Mouse (Mus musculus): ENCODE measurements around the gene Irf9. TPM values are rescaled to one million over a fixed set of nuclear protein-coding genes. Genes with fewer than 3 reads are reported as not detected.

Irf9 gene
- polyA plus RNA-seq, 1 experiment from 2014 or later, result 10.8 TPM

GRCm38 (mm10) chr14:55637795-55638194, 34.4 kb downstream of the Irf9 start, which contains the start of gene Gm49378:
Gene Gm49378 (minus strand): TSS chr14:55637895.
- H3K9ac ChIP-seq (ENCODE audit: low read depth, low read length), result no peak within 1 kb of the TSS
- H3K36me3 ChIP-seq (ENCODE audit: control insufficient read depth, insufficient read depth, low read length), result peaks cover 69% of the 10 kb centered on the region
- ATAC-seq (ENCODE audit: low read depth) (no peak), DNase-seq (ENCODE audit: low spot score) (no peak)
- no peak within 1 kb of the TSS for H3K4me3 ChIP-seq (ENCODE audit: low read depth, low read length)
- no peaks in the 10 kb centered on the region for H3K27me3 ChIP-seq (replicated peaks; ENCODE audit: control insufficient read depth, insufficient read depth, low read length)
- no peaks in the 10 kb centered on the region for H3K9me3 ChIP-seq (ENCODE audit: control insufficient read depth, low read length)
- 96% methylated on average over 9 of the region's 9 CpGs for WGBS
- peaks cover 11% of the 10 kb centered on the region for H3K4me1 ChIP-seq (ENCODE audit: control insufficient read depth, insufficient read depth, low read length)
- H3K27ac ChIP-seq (replicated peaks; ENCODE audit: low read depth, low read length), result no peak within 1 kb of the TSS
- no peak within 1 kb of the TSS for H3K4me2 ChIP-seq (ENCODE audit: low read depth, low read length)

- 95% methylated on average over 14 of the region's 14 CpGs for WGBS
- Histone ChIP-seq H3K27ac (replicated peaks; ENCODE audit: low read depth, low read length) (no peak overlapping the region), H3K27me3 (replicated peaks; ENCODE audit: control insufficient read depth, insufficient read depth, low read length) (no peaks in the 10 kb centered on the region), H3K4me1 (ENCODE audit: control insufficient read depth, insufficient read depth, low read length) (peaks cover 19% of the 10 kb centered on the region), H3K4me3 (ENCODE audit: low read depth, low read length) (no peak overlapping the region), H3K36me3 (ENCODE audit: control insufficient read depth, insufficient read depth, low read length) (peaks cover 60% of the 10 kb centered on the region), H3K9ac (ENCODE audit: low read depth, low read length) (no peak overlapping the region), H3K9me3 (ENCODE audit: control insufficient read depth, low read length) (no peaks in the 10 kb centered on the region), H3K4me2 (ENCODE audit: low read depth, low read length) (no peak overlapping the region)
- ATAC-seq (ENCODE audit: low read depth), result no peak
- DNase-seq (ENCODE audit: low spot score), result no peak
Measured at GRCm38 (mm10) chr14:55640816-55641215, 37.4 kb downstream of the Irf9 start.

DNA sequence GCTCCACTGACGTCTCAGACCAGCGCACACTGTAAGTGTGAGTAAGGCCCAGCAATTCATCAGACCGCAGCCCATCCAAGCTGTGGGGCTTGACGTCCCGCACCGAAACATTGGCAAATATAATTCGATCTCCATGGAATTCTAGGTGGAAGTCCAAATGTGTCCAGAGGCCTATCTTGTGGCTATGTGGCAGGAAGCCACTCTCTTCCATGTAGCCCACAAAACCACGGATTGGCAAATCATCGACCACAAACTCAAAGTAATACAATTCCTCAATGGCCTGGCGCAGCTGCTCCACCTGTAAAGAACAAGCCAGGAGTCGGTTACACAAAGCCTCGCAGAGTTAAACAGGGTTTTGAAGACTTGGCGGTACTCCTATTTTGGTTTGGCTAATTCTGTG, 37.9 kb downstream of the Irf9 start:
- Histone ChIP-seq H3K27me3 (replicated peaks; ENCODE audit: control insufficient read depth, insufficient read depth, low read length) (no peaks in the 10 kb centered on the region), H3K36me3 (ENCODE audit: control insufficient read depth, insufficient read depth, low read length) (peaks cover 61% of the 10 kb centered on the region), H3K4me3 (ENCODE audit: low read depth, low read length) (no peak overlapping the region), H3K9ac (ENCODE audit: low read depth, low read length) (no peak overlapping the region), H3K4me1 (ENCODE audit: control insufficient read depth, insufficient read depth, low read length) (peaks cover 19% of the 10 kb centered on the region), H3K9me3 (ENCODE audit: control insufficient read depth, low read length) (no peaks in the 10 kb centered on the region), H3K4me2 (ENCODE audit: low read depth, low read length) (no peak overlapping the region), H3K27ac (replicated peaks; ENCODE audit: low read depth, low read length) (no peak overlapping the region)
- DNase-seq (ENCODE audit: low spot score) (no peak), ATAC-seq (ENCODE audit: low read depth) (no peak)
- WGBS, result 93% methylated on average over 13 of the region's 13 CpGs

DNA sequence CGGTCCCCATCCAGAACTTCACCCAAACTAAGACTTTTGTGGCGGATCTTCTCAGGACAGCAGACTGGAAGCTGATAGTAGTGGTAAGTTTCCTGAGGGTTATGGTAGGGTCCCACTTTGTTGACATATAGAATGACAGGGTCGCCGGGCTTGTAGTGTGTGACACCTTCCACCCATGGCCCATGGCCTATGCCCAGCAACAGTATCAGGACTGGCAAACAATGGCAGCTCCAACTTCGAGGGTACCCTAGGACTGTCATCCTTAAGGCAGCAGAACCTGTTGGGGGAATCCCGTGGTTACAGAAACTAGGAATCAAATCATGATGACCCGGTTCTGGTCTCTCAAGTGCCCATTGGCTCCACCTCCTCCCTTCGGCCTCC, 39.3 kb downstream of the Irf9 start:
- Histone ChIP-seq H3K4me3 (ENCODE audit: low read depth, low read length) (peak overlapping the region; percentile 97), H3K9ac (ENCODE audit: low read depth, low read length) (peak overlapping the region; percentile 95), H3K4me1 (ENCODE audit: control insufficient read depth, insufficient read depth, low read length) (peaks cover 19% of the 10 kb centered on the region), H3K36me3 (ENCODE audit: control insufficient read depth, insufficient read depth, low read length) (peaks cover 52% of the 10 kb centered on the region), H3K27me3 (replicated peaks; ENCODE audit: control insufficient read depth, insufficient read depth, low read length) (no peaks in the 10 kb centered on the region), H3K27ac (replicated peaks; ENCODE audit: low read depth, low read length) (peak overlapping the region; percentile 96), H3K4me2 (ENCODE audit: low read depth, low read length) (peak overlapping the region; percentile 85), H3K9me3 (ENCODE audit: control insufficient read depth, low read length) (no peaks in the 10 kb centered on the region)
- peak; percentile 14; the same call in 1 of the 2 replicates for ATAC-seq (ENCODE audit: low read depth)
- DNase-seq (ENCODE audit: low spot score), result no peak
- 27% methylated on average over 6 of the region's 8 CpGs for WGBS

DNA sequence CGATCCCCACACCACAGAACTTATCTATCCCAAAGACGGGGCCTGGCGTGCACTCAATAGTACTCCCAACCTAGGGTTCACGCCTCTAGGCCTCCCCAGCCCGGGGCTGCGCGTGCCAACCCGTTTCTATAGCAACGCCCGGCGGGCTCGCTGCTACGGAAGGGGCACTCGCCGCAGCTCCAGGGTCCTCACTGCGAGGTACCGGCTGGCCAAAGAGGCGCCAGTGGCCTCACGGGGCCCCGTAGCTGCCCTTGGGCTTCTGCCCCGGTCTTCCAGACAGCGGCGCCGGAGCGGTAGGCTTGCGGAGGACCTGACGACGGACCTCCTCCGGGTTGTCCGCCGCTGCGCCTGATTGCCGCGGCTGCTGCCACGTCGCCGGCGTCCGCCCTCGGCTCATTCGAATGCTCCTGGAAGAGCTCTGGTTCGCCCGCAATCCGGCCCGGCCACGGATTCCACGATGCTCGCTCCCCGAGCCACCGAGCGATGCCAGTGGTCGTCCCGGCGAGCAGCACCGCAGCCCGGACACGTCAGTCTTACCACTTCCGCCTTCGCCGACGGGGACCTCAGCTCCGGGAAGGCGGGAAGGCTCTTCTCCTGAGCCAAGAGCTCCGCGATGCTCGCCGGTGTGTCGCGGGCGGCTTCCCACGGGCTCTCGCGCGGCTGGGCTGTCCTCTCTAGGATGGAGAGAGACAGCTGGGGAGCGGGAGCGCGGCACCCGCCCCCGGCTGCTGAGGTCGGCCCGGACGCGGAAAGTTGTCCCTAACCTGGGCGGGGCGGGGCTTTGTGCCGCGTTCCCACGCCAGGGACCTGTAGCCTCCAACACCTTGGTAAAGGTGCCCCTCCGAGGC, 39.9 kb downstream of the Irf9 start, which contains the start of gene Tm9sf1:
TSS of gene Tm9sf1 (minus strand) at position 747 of the 848 bp plus-strand sequence.
- Histone ChIP-seq H3K4me3 (ENCODE audit: low read depth, low read length) (peak within 1 kb of the TSS; percentile 97), H3K9me3 (ENCODE audit: control insufficient read depth, low read length) (no peaks in the 10 kb centered on the region), H3K4me2 (ENCODE audit: low read depth, low read length) (peak within 1 kb of the TSS; percentile 85), H3K9ac (ENCODE audit: low read depth, low read length) (peak within 1 kb of the TSS; percentile 95), H3K27ac (replicated peaks; ENCODE audit: low read depth, low read length) (peak within 1 kb of the TSS; percentile 96), H3K36me3 (ENCODE audit: control insufficient read depth, insufficient read depth, low read length) (peaks cover 46% of the 10 kb centered on the region), H3K4me1 (ENCODE audit: control insufficient read depth, insufficient read depth, low read length) (peaks cover 19% of the 10 kb centered on the region), H3K27me3 (replicated peaks; ENCODE audit: control insufficient read depth, insufficient read depth, low read length) (no peaks in the 10 kb centered on the region)
- peak; percentile 92 for DNase-seq (ENCODE audit: low spot score)
- peak; percentile 92 for ATAC-seq (ENCODE audit: low read depth)
- under 1% methylated on average over 63 of the region's 89 CpGs for WGBS

DNA sequence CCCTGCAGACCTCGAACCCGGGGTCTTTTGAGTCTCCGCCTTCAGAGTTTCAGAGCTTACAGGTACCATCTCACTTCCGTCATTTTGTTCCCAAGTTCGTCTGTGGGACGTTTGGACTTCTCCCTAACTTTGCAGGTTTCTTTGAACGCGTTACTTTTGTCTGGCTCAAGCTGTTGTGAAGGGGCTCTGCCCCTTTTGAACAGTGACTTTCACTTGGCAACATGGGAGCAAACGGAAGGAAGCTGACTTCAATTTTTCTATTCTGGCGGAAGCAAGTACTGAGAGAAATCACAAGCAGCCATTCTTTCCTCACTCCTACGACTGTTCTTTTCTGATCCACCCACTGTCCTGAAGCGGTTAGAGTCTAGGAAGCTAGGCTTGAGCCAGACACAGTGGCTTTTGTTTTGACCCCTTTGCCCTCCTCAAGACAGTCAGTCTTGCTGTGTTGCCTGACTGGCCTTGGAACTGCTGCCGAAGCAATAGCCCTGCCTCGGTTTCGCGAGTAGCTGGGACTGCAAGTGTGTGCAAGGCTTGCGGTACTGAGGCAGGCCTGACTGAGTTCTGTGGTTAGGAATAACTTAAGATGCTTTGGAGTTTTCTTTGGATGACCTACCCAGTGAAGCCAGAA, 41.0 kb downstream of the Irf9 start:
- Histone ChIP-seq H3K27ac (replicated peaks; ENCODE audit: low read depth, low read length) (peak overlapping the region; percentile 96), H3K27me3 (replicated peaks; ENCODE audit: control insufficient read depth, insufficient read depth, low read length) (no peaks in the 10 kb centered on the region), H3K36me3 (ENCODE audit: control insufficient read depth, insufficient read depth, low read length) (peaks cover 35% of the 10 kb centered on the region), H3K4me1 (ENCODE audit: control insufficient read depth, insufficient read depth, low read length) (peaks cover 19% of the 10 kb centered on the region), H3K9ac (ENCODE audit: low read depth, low read length) (peak overlapping the region; percentile 95), H3K4me2 (ENCODE audit: low read depth, low read length) (peak overlapping the region; percentile 85), H3K4me3 (ENCODE audit: low read depth, low read length) (peak overlapping the region; percentile 97), H3K9me3 (ENCODE audit: control insufficient read depth, low read length) (no peaks in the 10 kb centered on the region)
- peak; percentile 10 for DNase-seq (ENCODE audit: low spot score)
- 19% methylated on average over 17 of the region's 17 CpGs for WGBS
- ATAC-seq (ENCODE audit: low read depth), result no peak

DNA sequence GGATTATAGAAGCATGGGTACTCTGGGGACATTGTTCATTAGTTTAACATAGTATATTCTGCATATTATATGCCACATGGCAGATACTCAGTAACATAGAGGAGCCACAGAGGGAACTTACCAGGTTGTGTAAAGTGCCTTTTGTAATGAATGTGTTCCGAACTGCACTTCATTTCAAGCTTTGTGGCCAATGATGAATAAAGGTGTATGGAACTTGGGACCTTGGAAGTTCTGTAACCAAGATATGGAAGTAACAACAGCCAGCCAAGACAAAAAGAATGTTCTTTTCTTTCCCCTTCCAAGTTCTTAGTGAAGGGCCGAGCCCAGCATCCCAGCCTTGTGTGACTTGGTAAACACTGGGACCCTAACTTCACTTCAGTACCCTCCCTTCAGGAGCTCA, 46.5 kb downstream of the Irf9 start, which contains the start of gene Tssk4:
TSS of gene Tssk4 (plus strand) at position 301 of the 400 bp plus-strand sequence.
- peaks cover 10% of the 10 kb centered on the region; the same call in 1 of the 2 replicates for H3K36me3 ChIP-seq (ENCODE audit: control insufficient read depth, insufficient read depth, low read length)
- no peak for DNase-seq (ENCODE audit: low spot score)
- no peak within 1 kb of the TSS for H3K9ac ChIP-seq (ENCODE audit: low read depth, low read length)
- H3K4me3 ChIP-seq (ENCODE audit: low read depth, low read length), result no peak within 1 kb of the TSS
- H3K9me3 ChIP-seq (ENCODE audit: control insufficient read depth, low read length), result no peaks in the 10 kb centered on the region
- peaks cover 6% of the 10 kb centered on the region for H3K4me1 ChIP-seq (ENCODE audit: control insufficient read depth, insufficient read depth, low read length)
- ATAC-seq (ENCODE audit: low read depth), result no peak
- H3K4me2 ChIP-seq (ENCODE audit: low read depth, low read length), result no peak within 1 kb of the TSS
- H3K27me3 ChIP-seq (replicated peaks; ENCODE audit: control insufficient read depth, insufficient read depth, low read length), result no peaks in the 10 kb centered on the region
- WGBS, result 91% methylated on average over 2 of the region's 2 CpGs
- no peak within 1 kb of the TSS for H3K27ac ChIP-seq (replicated peaks; ENCODE audit: low read depth, low read length)

GRCm38 (mm10) chr14:55651528-55651927, 48.2 kb downstream of the Irf9 start:
- Histone ChIP-seq H3K27ac (replicated peaks; ENCODE audit: low read depth, low read length) (no peak overlapping the region), H3K27me3 (replicated peaks; ENCODE audit: control insufficient read depth, insufficient read depth, low read length) (no peaks in the 10 kb centered on the region), H3K4me1 (ENCODE audit: control insufficient read depth, insufficient read depth, low read length) (no peaks in the 10 kb centered on the region), H3K9me3 (ENCODE audit: control insufficient read depth, low read length) (no peaks in the 10 kb centered on the region), H3K36me3 (ENCODE audit: control insufficient read depth, insufficient read depth, low read length) (peaks cover 2% of the 10 kb centered on the region; the same call in 1 of the 2 replicates), H3K9ac (ENCODE audit: low read depth, low read length) (no peak overlapping the region), H3K4me3 (ENCODE audit: low read depth, low read length) (no peak overlapping the region), H3K4me2 (ENCODE audit: low read depth, low read length) (no peak overlapping the region)
- WGBS, result 90% methylated on average over 7 of the region's 7 CpGs
- DNase-seq (ENCODE audit: low spot score) (no peak), ATAC-seq (ENCODE audit: low read depth) (no peak)

Measured in embryonic facial prominence, embryonic 14.5 days (tissue).